Comparison of ENCODE assay signal across 8 mouse cellular contexts in genomic region chr2:28547237-28548172, GRCm38 (mm10). TPM values are rescaled to one million over a fixed set of nuclear protein-coding genes. Genes with fewer than 3 reads are reported as not detected.
A peak's percentile ranks its signal among the peaks of the same experiment; 100 is the strongest.
DNase-seq lines count a peak whose midpoint lies in the region; TF ChIP-seq lines count a peak whose summit lies in the region.

No protein-coding gene starts in this region.

- WGBS in forebrain, embryonic 10.5 days = 49% methylated on average over 11 of the region's 11 CpGs

- no peak overlapping the region for H3K27ac ChIP-seq in ES-Bruce4 (ENCODE audit: insufficient read depth, low read length)
- peak overlapping the region; percentile 37 for H3K27ac ChIP-seq in forebrain, embryonic 10.5 days

- intact Hi-C loops in heart, postnatal 14 days (cut with DNase I) = loop anchor here (1.0 to 2.0 kb wide), 2 partner anchors 30 to 37 kb away; no protein-coding TSS in a partner anchor

- peak; percentile 94 for TF ChIP-seq CTCF in ES-Bruce4 (IDR thresholded peaks at IDR 0.05; ENCODE audit: low read depth, low read length)
- TF ChIP-seq CTCF in brain, embryonic 14.5 days (IDR thresholded peaks at IDR 0.05; ENCODE audit: borderline replicate concordance, extremely low read depth, insufficient read depth, insufficient read length) = peak; percentile 91

- H3K4me1 ChIP-seq in ES-Bruce4 (ENCODE audit: control insufficient read depth, insufficient read depth, low read length) = no peaks in the 10 kb centered on the region
- H3K4me1 ChIP-seq in forebrain, embryonic 10.5 days = peaks cover 5% of the 10 kb centered on the region; the same call in 1 of the 2 replicates

- no peak overlapping the region for H3K4me3 ChIP-seq in ES-Bruce4 (ENCODE audit: low read depth, low read length)
- H3K4me3 ChIP-seq in forebrain, embryonic 10.5 days = no peak overlapping the region

- H3K9ac ChIP-seq in ES-Bruce4 (ENCODE audit: low read depth, poor library complexity, severe bottlenecking) = no peak overlapping the region

- H3K36me3 ChIP-seq in ES-Bruce4 (ENCODE audit: control insufficient read depth, insufficient read depth, low read length, poor library complexity, severe bottlenecking) = peaks cover 16% of the 10 kb centered on the region
- H3K36me3 ChIP-seq in forebrain, embryonic 10.5 days (replicated peaks) = peaks cover 100% of the 10 kb centered on the region

- no peaks in the 10 kb centered on the region for H3K9me3 ChIP-seq in ES-Bruce4 (replicated peaks; ENCODE audit: control insufficient read depth, insufficient read depth, low read length, poor library complexity, severe bottlenecking)
- no peaks in the 10 kb centered on the region for H3K9me3 ChIP-seq in forebrain, embryonic 10.5 days

- TF ChIP-seq POLR2A in ES-Bruce4 (IDR thresholded peaks at IDR 0.05; ENCODE audit: insufficient read depth, low read length) = no peak
- no peak for TF ChIP-seq POLR2A in brain, embryonic 14.5 days (IDR thresholded peaks at IDR 0.05; ENCODE audit: borderline replicate concordance, extremely low read depth, insufficient read depth, insufficient read length, poor library complexity, severe bottlenecking)

- peak; percentile 82 for DNase-seq in brain, embryonic 14.5 days (ENCODE audit: low read depth)
- peak; percentile 80 for DNase-seq in forebrain, embryonic 10.5 days (ENCODE audit: extremely low spot score, low spot score)
- DNase-seq in heart, postnatal 14 days = peak; percentile 88 to 93
- peak; percentile 90 for DNase-seq in kidney, postnatal 4 days
- DNase-seq in lung, postnatal 25 days (ENCODE audit: low spot score) = peak; percentile 87
- peak; percentile 91 for DNase-seq in retina, embryonic 14.5 days (ENCODE audit: low spot score)
- DNase-seq in thymus, postnatal 36 days = peak; percentile 76 to 83

- no peaks in the 10 kb centered on the region for H3K27me3 ChIP-seq in ES-Bruce4 (ENCODE audit: control insufficient read depth, insufficient read depth, low read length, poor library complexity, severe bottlenecking)
- no peaks in the 10 kb centered on the region for H3K27me3 ChIP-seq in forebrain, embryonic 10.5 days (ENCODE audit: poor library complexity, severe bottlenecking)

- no peak for TF ChIP-seq EP300 in ES-Bruce4 (IDR thresholded peaks at IDR 0.05; ENCODE audit: insufficient read depth, low read depth, low read length)

RNA-seq across cellular contexts. Expression of gene Cel, which starts 15.7 kb away (rescaled TPM):
- not detected in 2 replicates for polyA plus RNA-seq in ES-Bruce4 (2011; ENCODE audit: insufficient read depth, insufficient read length, low read depth, missing spikeins)
- 0.10 and 0.14 TPM in 2 replicates for polyA plus RNA-seq in brain, embryonic 14.5 days (2012; rRNA removed)
- polyA plus RNA-seq in forebrain, embryonic 10.5 days (2016; fragmentation: Nextera tagmentation; extraction: Ambion mirVana) = 0.07 TPM in 1 of 2 replicates, not detected in the other
- not detected for total RNA-seq in heart, postnatal 14 days (2021)

RNA-seq across cellular contexts. Expression of gene Ralgds, which starts 34.6 kb away (rescaled TPM):
- 49.2 and 50.4 TPM in 2 replicates for polyA plus RNA-seq in ES-Bruce4 (2011; ENCODE audit: insufficient read depth, insufficient read length, low read depth, missing spikeins)
- polyA plus RNA-seq in brain, embryonic 14.5 days (2012; rRNA removed) = 179 and 191 TPM in 2 replicates
- 22.5 and 23.2 TPM in 2 replicates for polyA plus RNA-seq in forebrain, embryonic 10.5 days (2016; fragmentation: Nextera tagmentation; extraction: Ambion mirVana)
- total RNA-seq in heart, postnatal 14 days (2021) = 10 to 100 TPM; 14.5 to 18.2 TPM

RNA-seq across cellular contexts. Expression of gene Gtf3c5, which starts 36.0 kb away (rescaled TPM):
- polyA plus RNA-seq in ES-Bruce4 (2011; ENCODE audit: insufficient read depth, insufficient read length, low read depth, missing spikeins) = 29.0 TPM in 2 replicates
- 45.9 and 51.4 TPM in 2 replicates for polyA plus RNA-seq in brain, embryonic 14.5 days (2012; rRNA removed)
- 60.1 and 62.6 TPM in 2 replicates for polyA plus RNA-seq in forebrain, embryonic 10.5 days (2016; fragmentation: Nextera tagmentation; extraction: Ambion mirVana)
- 10 to 100 TPM in 1 of 2 experiments, 1 to 10 TPM in 1; 9.8 to 10.9 TPM for total RNA-seq in heart, postnatal 14 days (2021)

RNA-seq across cellular contexts. Expression of gene Gm10134, which starts 41.6 kb away (rescaled TPM):
- polyA plus RNA-seq in ES-Bruce4 (2011; ENCODE audit: insufficient read depth, insufficient read length, low read depth, missing spikeins) = 2.8 TPM in 1 of 2 replicates, not detected in the other
- 0.37 TPM in 1 of 2 replicates, not detected in the other for polyA plus RNA-seq in brain, embryonic 14.5 days (2012; rRNA removed)
- not detected in 2 replicates for polyA plus RNA-seq in forebrain, embryonic 10.5 days (2016; fragmentation: Nextera tagmentation; extraction: Ambion mirVana)
- total RNA-seq in heart, postnatal 14 days (2021) = 1 to 10 TPM; 1.2 to 1.4 TPM

RNA-seq across cellular contexts. Expression of gene Gbgt1, which starts 50.8 kb away (rescaled TPM):
- polyA plus RNA-seq in ES-Bruce4 (2011; ENCODE audit: insufficient read depth, insufficient read length, low read depth, missing spikeins) = 2.1 and 2.8 TPM in 2 replicates
- 0.91 and 1.8 TPM in 2 replicates for polyA plus RNA-seq in brain, embryonic 14.5 days (2012; rRNA removed)
- not detected in 2 replicates for polyA plus RNA-seq in forebrain, embryonic 10.5 days (2016; fragmentation: Nextera tagmentation; extraction: Ambion mirVana)
- 1 to 10 TPM; 2.6 to 3.7 TPM for total RNA-seq in heart, postnatal 14 days (2021)
